Mouse (Mus musculus) brown adipose tissue, adult 24 weeks (tissue): ENCODE measurements around the gene Gtf2h2. TPM values are rescaled to one million over a fixed set of nuclear protein-coding genes. Genes with fewer than 3 reads are reported as not detected.
"Not testable (repeated sequence)": the region's sequence is repeated elsewhere in the genome, so short reads cannot be mapped to it uniquely, and the experiment has no call there.

ENCODE experiments used
- H3K27ac ChIP-seq: fragments of 200-500 bp; replicated peaks from 2 replicates; pipeline ENCODE4 v1.5.1; 2012; ENCODE audit warnings: low read depth, mild to moderate bottlenecking, low read length
- H3K4me1 ChIP-seq: fragments of 200-500 bp; 2 replicates; pipeline ENCODE4 v1.6.1; 2012; ENCODE audit warnings: low read length, mixed read lengths; ENCODE audit not compliant: control insufficient read depth, insufficient read depth, insufficient read length
- H3K4me3 ChIP-seq: fragments of 200-500 bp; 2 replicates; pipeline ENCODE4 v1.5.1; 2012; ENCODE audit warnings: low read depth, mild to moderate bottlenecking, low read length, moderate library complexity; ENCODE audit not compliant: insufficient read depth
- polyA plus RNA-seq: library from polyadenylated mRNA; stranded (reverse); fragments of >200 nt; gene quantifications from 2 replicates; pipeline ENCODE4 v1.2.4, GENCODE M21; 2012; ENCODE audit not compliant: missing spikeins, insufficient read depth, insufficient read length

Gtf2h2 gene
- polyA plus RNA-seq, 1 experiment: 29.8 TPM

DNA sequence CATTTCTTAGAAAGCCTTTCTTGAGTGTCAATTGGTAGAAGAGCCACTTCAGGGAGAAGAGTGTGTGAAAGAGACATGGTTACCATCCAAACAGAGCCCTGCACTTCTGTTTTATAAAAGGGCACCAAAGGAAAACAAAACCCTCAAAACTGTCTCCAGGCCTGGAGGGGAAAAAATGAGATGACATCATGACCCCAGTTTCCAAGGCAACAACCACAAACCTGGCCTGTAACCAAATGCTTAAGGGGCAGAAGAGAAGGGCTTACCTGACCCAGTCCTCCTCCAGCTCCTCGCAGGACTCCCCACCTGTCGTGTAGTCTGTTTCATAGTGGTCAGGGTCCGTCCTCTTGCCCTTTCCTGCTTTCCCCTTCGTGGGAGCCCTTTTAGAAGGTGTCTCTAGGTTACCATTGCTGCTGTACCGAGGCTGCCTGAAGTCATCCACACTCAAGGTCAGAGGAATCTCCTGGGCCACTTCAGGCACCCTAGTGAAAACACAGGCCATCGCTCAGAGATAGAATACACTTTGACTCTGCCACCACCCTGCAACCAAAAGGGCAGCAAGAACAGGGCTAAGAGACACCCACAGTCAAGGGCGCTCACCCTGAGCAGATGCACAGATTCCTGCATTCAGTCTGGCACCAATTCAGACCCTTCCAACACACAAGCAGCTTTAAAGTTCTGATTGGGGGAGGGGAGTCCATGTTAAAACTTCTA is 18.9 kb upstream of the Gtf2h2 start:
- H3K4me1 ChIP-seq: no peaks in the 10 kb centered on the region
- no peak overlapping the region for H3K27ac ChIP-seq
- no peak overlapping the region for H3K4me3 ChIP-seq

DNA sequence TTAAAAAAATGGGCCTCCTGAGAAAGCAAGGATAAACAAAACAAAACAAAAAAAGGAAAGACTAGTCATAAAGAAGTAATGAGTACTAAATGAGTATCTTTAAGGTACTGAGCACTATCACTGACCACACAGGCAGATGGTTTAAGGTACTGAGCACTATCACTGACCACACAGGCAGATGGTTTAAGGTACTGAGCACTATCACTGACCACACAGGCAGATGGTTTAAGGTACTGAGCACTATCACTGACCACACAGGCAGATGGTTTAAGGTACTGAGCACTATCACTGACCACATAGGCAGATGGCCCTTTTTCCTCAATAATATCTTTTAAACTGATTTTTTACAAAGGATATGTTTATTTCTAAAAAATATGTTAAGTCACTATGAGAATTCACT is 7.2 kb upstream of the Gtf2h2 start:
- not testable (repeated sequence) for H3K27ac ChIP-seq, H3K4me3 ChIP-seq, H3K4me1 ChIP-seq

DNA sequence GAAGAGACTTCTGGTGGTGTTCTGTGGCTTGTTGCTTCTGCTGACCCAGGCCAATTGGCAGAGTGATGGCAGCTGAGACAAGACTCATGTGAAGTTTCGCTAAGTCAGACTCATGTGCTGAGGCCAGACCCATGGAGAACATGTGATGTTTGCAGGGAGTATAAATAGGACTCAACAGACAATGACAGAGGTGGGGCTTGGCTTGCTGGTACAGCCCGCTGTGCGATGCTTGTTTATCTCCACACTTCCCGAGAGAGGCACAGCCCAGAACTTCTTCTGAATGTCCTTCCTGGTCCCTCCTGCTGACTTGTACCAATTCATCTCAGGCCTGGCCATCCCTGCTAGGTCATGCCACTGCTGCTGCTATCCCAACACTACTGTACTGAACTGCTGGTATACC is 3.0 kb upstream of the Gtf2h2 start:
- Histone ChIP-seq H3K4me3 (no peak overlapping the region), H3K4me1 (no peaks in the 10 kb centered on the region), H3K27ac (no peak overlapping the region)

DNA sequence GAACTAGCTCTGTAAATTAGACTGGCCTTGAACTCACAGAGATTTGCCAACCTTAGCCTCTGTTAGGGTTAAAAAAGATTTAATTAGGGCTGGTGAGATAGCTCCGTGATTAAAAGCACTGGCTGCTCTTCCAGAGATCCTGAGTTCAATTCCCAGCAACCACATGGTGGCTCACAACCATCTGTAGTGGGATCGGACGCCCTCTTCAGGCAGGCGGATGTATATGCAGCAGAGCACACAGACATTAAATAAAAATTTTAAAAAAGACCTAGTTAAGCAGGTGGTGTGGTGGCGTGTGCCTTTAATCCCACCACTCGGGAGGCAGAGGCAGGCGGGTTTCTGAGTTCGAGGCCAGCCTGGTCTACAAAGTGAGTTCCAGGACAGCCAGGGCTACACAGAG is 2.0 kb upstream of the Gtf2h2 start:
- H3K27ac ChIP-seq, H3K4me1 ChIP-seq, H3K4me3 ChIP-seq: not testable (repeated sequence)

DNA sequence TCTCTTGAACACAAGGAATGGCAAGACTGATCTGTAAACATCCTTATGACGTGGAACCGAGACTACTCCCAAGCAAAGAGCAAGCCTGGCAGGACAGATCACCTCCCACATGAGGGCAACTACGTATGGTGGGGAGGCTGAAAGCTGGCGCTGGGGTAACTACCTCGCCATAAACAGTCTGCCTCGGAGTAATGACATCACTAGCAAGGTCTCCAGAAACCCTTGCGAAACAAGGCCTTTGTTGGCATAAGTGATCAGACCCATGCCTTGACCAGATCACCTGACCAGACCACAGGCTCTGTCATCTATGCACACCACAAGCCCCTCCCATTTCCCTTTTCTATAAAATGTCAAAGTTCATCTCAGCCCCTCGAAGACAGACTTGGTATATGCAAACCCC is 934 bp upstream of the Gtf2h2 start:
- Histone ChIP-seq H3K27ac (no peak overlapping the region), H3K4me1 (no peaks in the 10 kb centered on the region), H3K4me3 (no peak overlapping the region)

DNA sequence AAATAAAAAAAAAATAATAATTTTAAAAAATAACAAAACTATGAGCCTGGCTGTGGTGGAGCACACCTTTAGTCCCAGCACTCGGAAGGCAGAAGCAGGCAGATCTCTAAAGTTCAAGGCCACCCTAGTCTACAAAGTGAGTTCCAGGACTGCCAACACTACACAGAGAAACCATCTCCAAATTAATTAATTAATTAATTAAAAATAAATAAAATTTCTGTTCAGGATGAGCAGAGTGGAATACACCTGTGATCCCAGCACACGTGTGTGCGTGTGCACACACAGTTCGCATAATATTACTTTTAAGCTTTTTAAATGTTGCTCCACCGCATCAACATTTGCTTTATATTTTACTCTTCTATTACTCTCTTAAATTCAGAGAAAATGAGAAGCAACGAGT is 756 bp downstream of the Gtf2h2 start:
- Histone ChIP-seq H3K4me1 (no peaks in the 10 kb centered on the region), H3K27ac (no peak overlapping the region), H3K4me3 (peak overlapping the region; percentile 81)

DNA sequence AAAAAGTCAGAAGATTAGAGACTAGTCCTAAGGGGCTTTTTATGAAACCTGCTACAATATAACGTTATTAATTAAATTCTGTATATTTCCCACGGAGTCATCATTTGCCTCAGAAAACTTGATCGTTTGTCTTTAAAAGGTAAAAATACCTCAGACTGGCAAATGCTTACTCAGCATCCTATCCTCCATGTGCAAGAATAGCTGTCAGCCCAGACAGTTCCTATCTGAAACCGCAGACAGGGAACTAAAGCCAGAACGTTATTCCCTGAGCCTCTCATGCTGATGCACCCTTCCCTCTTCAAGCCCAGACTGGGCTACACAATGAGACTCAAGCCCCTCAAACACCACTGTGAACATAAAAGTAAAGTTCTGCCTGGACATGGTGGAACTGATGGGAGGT is 2.0 kb downstream of the Gtf2h2 start:
- Histone ChIP-seq H3K4me3 (no peak overlapping the region), H3K27ac (no peak overlapping the region), H3K4me1 (no peaks in the 10 kb centered on the region)

DNA sequence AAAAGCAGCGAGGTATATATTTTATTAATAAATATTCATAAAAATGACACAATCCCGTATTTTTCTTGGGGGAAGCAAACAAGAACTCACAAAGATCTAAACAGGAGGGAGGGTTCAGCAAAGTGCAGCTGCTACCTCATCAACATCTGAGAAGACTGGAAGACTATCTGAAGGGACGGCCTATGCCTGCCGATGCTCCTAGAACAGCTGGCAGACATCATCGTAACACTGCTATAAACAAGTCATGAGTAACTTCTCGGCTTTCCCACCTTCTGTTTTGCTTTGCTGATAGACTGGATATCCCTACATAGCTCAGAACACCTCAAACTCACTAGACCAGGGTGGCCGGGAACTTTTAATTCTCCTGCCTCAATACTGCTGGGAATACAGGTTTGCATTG is 8.8 kb downstream of the Gtf2h2 start:
- H3K4me1 ChIP-seq: no peaks in the 10 kb centered on the region
- no peak overlapping the region for H3K4me3 ChIP-seq
- no peak overlapping the region for H3K27ac ChIP-seq

DNA sequence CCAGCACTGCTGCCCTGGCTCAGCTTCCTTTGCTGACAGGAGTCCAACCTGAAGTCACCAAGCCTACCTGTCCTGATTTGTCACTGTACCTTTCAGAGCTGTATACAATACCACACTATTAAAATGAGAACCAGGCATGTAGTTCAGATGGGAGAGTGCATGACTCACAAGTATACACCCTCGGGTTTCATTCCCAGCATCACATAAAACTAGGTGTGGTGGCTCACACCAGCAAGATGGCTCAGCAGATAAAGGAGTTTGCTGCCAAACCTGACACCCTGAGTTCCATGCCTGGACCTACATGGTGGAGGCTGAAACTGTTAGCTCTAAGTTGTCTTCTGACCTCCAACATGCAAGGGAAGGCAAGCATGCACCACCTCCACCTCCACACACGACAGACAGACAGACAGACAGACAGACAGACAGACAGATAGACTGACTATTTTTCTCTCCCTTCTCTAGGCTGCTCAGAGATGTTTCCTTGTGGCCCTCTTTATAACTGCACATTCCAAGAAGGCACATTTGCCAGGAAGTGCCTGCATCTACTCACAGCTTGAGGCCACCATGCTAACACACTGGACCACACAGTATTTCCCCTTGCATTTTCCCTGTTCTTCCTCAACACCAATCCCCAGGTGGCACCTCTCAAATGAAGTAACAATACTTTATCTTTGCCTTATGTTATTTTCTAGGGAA is 28.7 kb downstream of the Gtf2h2 start:
- Histone ChIP-seq H3K4me3 (no peak overlapping the region), H3K4me1 (no peaks in the 10 kb centered on the region)

DNA sequence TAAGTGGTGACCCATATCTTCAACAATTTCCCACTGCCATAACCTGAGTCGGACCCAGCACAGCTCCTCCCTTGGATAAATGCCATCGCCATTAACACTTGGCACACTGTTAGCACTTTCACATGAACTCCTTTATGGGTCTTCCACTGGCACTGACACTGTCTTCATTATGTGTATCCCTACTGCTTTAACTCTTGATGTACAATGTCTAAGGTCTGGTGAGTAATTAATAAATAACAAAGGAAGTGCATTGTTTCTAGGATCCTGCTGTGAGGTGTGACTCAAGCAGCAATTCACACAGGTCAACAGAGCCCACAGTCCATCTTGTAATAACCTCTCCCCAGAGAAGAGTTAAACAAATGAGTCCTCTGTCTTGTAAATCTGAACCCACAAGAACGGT is 31.0 kb downstream of the Gtf2h2 start:
- H3K4me3 ChIP-seq: no peak overlapping the region
- H3K4me1 ChIP-seq: no peaks in the 10 kb centered on the region
- no peak overlapping the region for H3K27ac ChIP-seq

More for the DNA sequence above, 28.7 kb downstream of the Gtf2h2 start:
- no peak overlapping the region for H3K27ac ChIP-seq

DNA sequence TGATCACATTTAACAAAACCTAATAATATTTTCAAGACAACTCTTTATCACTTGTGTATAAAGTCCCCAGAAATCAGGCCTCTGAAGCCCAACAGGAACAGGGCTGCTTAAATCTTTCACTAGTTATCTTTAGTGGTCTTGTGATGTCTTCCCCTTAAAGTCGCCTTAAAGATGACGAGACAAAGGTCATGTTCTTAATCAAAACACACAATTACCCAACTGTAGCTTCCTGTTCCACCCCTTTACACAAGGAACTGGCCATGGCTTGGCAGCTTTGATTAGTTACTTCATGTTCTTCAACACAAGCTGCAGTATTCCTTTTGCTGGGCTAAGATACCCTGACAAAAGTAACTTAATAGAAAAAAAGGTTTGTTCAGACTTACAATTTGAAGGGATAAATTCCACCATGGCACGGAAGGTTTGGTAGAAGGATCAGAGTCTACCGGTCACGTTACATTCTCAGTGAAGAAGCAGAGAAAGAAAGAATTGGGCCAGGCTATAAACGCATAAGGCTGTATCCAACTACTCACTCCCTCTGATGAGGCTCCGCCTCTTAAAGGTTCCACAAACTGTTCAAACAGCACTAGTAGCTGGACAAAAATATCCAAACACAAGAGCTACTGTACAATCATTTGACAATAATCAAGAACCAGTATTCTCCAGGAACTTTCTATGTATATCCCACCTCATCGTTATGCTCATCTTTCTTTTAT is 39.8 kb downstream of the Gtf2h2 start, which contains the start of gene Naip1:
TSS of gene Naip1 (minus strand) at position 455 of the 713 bp plus-strand sequence.
- H3K4me3 ChIP-seq, H3K27ac ChIP-seq, H3K4me1 ChIP-seq: not testable (repeated sequence)

DNA sequence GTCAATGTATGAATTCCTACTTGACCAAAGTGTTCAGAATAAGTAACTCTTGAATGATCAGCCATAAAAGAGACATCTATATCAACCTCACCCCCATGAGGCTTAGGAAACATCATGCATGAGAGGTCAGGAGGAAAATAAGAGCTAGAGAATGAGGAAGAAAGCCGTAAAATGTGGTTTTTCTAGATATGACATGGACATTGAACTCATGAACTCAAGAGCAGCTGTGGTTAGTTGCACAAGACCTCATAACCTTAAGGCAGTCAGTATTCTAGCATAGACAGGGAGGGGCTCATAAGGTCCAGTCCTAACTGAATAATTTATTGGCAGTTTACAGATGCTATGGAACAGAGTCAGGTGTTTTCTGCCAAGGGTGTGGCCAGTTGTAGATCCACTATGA is 42.9 kb downstream of the Gtf2h2 start:
- H3K27ac ChIP-seq: no peak overlapping the region
- H3K4me1 ChIP-seq: no peaks in the 10 kb centered on the region
- no peak overlapping the region for H3K4me3 ChIP-seq

DNA sequence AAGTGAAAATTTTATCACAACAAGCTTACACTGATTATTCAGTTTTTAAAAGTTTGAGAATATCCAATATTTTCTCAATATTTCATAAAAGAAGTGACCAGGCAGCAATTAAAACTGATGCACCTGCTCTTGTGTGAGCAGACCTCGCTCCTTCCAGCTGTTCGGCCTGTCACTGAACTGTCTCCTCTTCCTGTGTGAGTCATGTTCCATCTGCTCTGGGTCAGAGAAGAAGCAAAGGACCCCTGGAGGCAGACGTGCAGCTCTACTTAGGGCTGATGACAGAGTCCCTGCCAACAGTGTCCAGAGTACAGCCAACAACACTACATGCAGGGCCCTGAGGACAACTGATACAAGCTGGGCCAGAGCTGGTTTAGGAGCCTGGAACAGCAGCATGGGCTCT is 52.3 kb downstream of the Gtf2h2 start:
- no peak overlapping the region for H3K27ac ChIP-seq
- no peaks in the 10 kb centered on the region for H3K4me1 ChIP-seq
- H3K4me3 ChIP-seq: no peak overlapping the region

DNA sequence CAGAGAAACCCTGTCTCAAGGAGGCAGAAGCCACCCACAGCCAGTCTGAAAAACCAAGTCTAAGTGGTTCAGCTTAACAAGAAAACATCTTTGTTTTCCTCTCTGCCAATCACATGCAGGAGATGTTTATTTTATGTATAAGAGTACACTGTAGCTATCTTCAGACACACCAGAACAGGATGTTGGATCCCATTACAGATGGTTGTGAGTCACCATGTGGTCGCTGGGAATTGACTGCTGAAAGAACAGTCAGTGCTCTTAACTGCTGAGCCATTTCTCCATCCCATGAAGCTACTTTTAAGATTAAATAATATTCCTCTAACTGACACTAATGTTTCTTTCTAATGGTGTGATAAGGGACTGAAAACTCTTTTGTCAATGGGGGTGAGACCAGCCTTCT is 53.7 kb downstream of the Gtf2h2 start:
- no peak overlapping the region for H3K4me3 ChIP-seq
- no peak overlapping the region for H3K27ac ChIP-seq

DNA sequence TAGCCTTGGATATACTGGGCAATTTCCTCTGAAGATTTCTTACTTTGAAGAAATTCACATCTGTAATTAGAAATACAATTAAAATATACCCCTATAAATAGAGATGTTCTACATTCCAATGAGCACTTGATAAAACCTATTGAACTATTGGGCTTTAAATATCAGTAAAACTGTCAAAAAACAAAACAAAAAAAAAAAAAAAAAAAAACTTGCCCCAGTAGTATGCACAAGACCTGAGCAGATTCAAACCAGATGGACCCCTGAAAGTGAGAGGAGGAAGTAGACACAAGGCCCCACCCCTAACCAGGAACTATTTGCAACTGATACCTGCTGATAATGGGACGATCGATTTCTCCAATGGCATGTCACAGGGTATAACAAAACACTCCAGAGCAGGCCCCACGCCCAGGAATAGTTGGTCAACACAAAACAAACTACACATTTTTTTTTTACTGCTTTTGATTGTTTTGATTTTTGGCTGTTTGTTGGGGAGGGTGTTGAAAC is 55.0 kb downstream of the Gtf2h2 start:
- H3K4me3 ChIP-seq: no peak overlapping the region
- H3K4me1 ChIP-seq: no peaks in the 10 kb centered on the region
- H3K27ac ChIP-seq: no peak overlapping the region

More for the DNA sequence above, 53.7 kb downstream of the Gtf2h2 start:
- H3K4me1 ChIP-seq: no peaks in the 10 kb centered on the region
